Mouse (Mus musculus): ENCODE data around the gene Myf5. TPM values are rescaled to one million over a fixed set of nuclear protein-coding genes. Genes with fewer than 3 reads are reported as not detected.
A peak's percentile ranks its signal among the peaks of the same experiment; 100 is the strongest.

Myf5 gene
- polyA plus RNA-seq (2014; fragmentation: Nextera tagmentation; extraction: Ambion mirVana) = not detected in 2 replicates

DNA sequence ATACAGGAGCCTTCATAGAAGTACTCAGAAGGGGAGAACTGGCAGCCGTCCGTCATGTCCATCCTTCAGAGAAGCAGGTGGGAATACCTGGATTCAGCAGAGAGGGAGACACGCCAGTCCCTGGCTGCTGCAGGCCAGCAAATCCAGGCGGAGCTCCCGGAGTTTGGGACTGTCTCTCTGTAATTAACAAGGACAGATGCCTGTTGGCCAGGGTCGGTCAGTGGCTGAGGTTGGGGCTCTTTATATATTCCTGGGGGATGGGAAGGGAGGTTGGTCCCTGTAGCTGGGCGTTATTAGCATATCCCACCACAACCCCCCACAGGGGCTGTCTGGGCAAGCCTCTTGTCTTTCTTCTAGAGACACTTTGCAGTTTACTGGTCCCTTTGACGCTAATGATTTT lies at the start of gene Myf5:
Myf5 (minus strand) TSS at position 265 of the 400 bp plus-strand sequence.
- Histone ChIP-seq H3K4me1 (ENCODE audit: control insufficient read depth, insufficient read depth, low read length) (no peaks in the 10 kb centered on the region), H3K27me3 (ENCODE audit: control insufficient read depth, insufficient read depth, low read length) (peaks cover 18% of the 10 kb centered on the region; the same call in 1 of the 2 replicates), H3K36me3 (ENCODE audit: control insufficient read depth, insufficient read depth, low read length) (no peaks in the 10 kb centered on the region), H3K9me3 (ENCODE audit: control insufficient read depth, low read length) (no peaks in the 10 kb centered on the region), H3K9ac (ENCODE audit: low read depth, low read length) (no peak within 1 kb of the TSS), H3K27ac (ENCODE audit: low read depth, low read length) (no peak within 1 kb of the TSS), H3K4me2 (replicated peaks; ENCODE audit: low read depth, low read length) (no peak within 1 kb of the TSS), H3K4me3 (ENCODE audit: low read length) (no peak within 1 kb of the TSS)
- no peak for ATAC-seq (ENCODE audit: low FRiP score, low TSS enrichment)
- WGBS = 29% methylated on average over 8 of the region's 8 CpGs

DNA sequence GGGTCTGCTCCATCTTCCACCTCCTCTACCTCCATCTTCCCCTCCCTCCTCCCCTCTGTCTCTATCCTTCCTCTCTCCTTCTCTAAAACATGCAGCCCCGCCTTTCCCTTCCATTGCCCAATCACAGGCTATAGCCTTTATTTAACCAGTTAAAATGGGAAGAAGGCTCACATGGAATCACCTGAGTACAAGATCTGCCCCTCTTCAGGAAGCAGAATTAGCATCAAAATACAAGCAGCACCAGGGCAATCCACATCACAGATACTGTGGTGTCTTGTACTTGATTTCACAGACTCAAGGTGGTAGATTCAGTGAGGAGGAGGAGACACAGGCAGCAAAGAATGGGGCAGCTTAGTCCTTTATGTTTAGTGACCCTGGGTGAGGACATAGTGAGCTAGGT lies 42.8 kb upstream of the Myf5 start:
- no peaks in the 10 kb centered on the region for H3K36me3 ChIP-seq (ENCODE audit: control insufficient read depth, insufficient read depth, low read length)
- H3K27ac ChIP-seq (ENCODE audit: low read depth, low read length) = no peak overlapping the region
- H3K4me2 ChIP-seq (replicated peaks; ENCODE audit: low read depth, low read length) = no peak overlapping the region
- no peaks in the 10 kb centered on the region for H3K27me3 ChIP-seq (ENCODE audit: control insufficient read depth, insufficient read depth, low read length)
- no peak for ATAC-seq (ENCODE audit: low FRiP score, low TSS enrichment)
- H3K4me1 ChIP-seq (ENCODE audit: control insufficient read depth, insufficient read depth, low read length) = no peaks in the 10 kb centered on the region
- no peak overlapping the region for H3K4me3 ChIP-seq (ENCODE audit: low read length)
- H3K9me3 ChIP-seq (ENCODE audit: control insufficient read depth, low read length) = no peaks in the 10 kb centered on the region
- no peak overlapping the region for H3K9ac ChIP-seq (ENCODE audit: low read depth, low read length)
- 80% methylated on average over 1 of the region's 1 CpGs for WGBS

DNA sequence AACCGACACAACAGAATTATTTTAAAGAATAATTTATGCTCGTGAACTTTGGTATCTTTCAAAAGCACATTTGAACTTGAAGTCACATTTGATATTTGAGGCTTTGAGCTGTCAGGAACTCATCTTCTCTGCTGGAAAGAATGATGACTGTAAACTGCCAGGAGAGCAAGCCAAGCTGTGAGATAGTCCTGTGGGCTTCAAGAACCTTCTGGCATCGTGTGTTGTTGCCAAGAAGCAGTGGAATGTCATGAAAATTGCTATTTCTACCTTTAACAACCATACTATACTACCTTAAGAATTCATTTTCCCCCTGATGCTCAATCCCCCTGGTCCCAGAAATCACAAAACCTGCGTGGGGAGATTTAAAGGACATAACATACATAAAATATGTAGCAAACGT lies 33.3 kb upstream of the Myf5 start:
- H3K4me3 ChIP-seq (ENCODE audit: low read length) = no peak overlapping the region
- no peaks in the 10 kb centered on the region for H3K36me3 ChIP-seq (ENCODE audit: control insufficient read depth, insufficient read depth, low read length)
- H3K27ac ChIP-seq (ENCODE audit: low read depth, low read length) = no peak overlapping the region
- no peaks in the 10 kb centered on the region for H3K9me3 ChIP-seq (ENCODE audit: control insufficient read depth, low read length)
- no peak overlapping the region for H3K4me2 ChIP-seq (replicated peaks; ENCODE audit: low read depth, low read length)
- 63% methylated on average over 5 of the region's 5 CpGs for WGBS
- no peaks in the 10 kb centered on the region for H3K4me1 ChIP-seq (ENCODE audit: control insufficient read depth, insufficient read depth, low read length)
- no peak for ATAC-seq (ENCODE audit: low FRiP score, low TSS enrichment)
- H3K9ac ChIP-seq (ENCODE audit: low read depth, low read length) = no peak overlapping the region
- H3K27me3 ChIP-seq (ENCODE audit: control insufficient read depth, insufficient read depth, low read length) = no peaks in the 10 kb centered on the region

DNA sequence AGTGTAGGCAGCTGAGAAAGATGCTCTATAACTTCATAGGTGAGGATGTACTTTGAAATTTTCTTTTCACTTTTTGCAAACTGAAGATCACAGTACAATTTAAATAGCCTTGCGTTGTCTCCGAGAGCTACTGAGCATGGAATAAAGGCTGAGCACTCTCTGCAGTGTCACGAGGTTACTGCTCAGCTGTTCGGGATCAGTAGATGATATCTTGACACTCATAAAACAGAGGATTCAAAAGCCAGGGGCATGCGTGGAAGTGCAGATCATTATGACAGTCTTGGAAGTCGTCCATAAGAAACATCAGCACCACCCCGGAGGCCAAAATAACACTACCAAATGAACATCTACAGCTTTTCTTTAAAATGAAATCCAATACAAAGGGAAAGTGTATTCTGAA lies 30.7 kb upstream of the Myf5 start:
- H3K27ac ChIP-seq (ENCODE audit: low read depth, low read length) = no peak overlapping the region
- H3K9ac ChIP-seq (ENCODE audit: low read depth, low read length) = no peak overlapping the region
- no peaks in the 10 kb centered on the region for H3K36me3 ChIP-seq (ENCODE audit: control insufficient read depth, insufficient read depth, low read length)
- H3K4me2 ChIP-seq (replicated peaks; ENCODE audit: low read depth, low read length) = no peak overlapping the region
- no peaks in the 10 kb centered on the region for H3K27me3 ChIP-seq (ENCODE audit: control insufficient read depth, insufficient read depth, low read length)
- ATAC-seq (ENCODE audit: low FRiP score, low TSS enrichment) = 0 out of 2 replicates have a peak, but pooled peaks have one; percentile 69
- WGBS = 52% methylated on average over 7 of the region's 7 CpGs
- H3K4me3 ChIP-seq (ENCODE audit: low read length) = no peak overlapping the region
- no peaks in the 10 kb centered on the region for H3K4me1 ChIP-seq (ENCODE audit: control insufficient read depth, insufficient read depth, low read length)
- no peaks in the 10 kb centered on the region for H3K9me3 ChIP-seq (ENCODE audit: control insufficient read depth, low read length)

DNA sequence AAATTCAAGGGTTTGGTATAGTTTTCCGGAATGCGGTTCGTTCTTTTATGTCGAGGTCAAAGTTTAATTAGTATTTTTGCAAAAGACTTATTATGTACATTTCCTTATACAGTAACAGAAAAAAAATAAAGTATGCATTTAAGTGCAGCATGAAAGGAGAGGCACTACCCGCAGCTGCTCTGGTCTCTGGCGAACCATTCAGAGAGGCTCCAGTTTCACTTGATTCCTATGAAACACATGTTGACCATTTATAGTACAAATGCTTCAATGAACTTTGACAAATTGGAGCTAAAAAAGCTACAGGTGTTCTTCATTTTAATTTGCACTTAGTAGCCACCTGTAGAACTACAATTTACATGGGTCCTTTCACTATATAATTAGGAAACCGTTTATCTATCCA lies 28.8 kb upstream of the Myf5 start:
- Histone ChIP-seq H3K27me3 (ENCODE audit: control insufficient read depth, insufficient read depth, low read length) (no peaks in the 10 kb centered on the region), H3K36me3 (ENCODE audit: control insufficient read depth, insufficient read depth, low read length) (no peaks in the 10 kb centered on the region), H3K27ac (ENCODE audit: low read depth, low read length) (no peak overlapping the region), H3K4me2 (replicated peaks; ENCODE audit: low read depth, low read length) (no peak overlapping the region), H3K4me3 (ENCODE audit: low read length) (no peak overlapping the region), H3K9ac (ENCODE audit: low read depth, low read length) (no peak overlapping the region), H3K4me1 (ENCODE audit: control insufficient read depth, insufficient read depth, low read length) (no peaks in the 10 kb centered on the region), H3K9me3 (ENCODE audit: control insufficient read depth, low read length) (no peaks in the 10 kb centered on the region)
- ATAC-seq (ENCODE audit: low FRiP score, low TSS enrichment) = no peak
- 71% methylated on average over 7 of the region's 7 CpGs for WGBS

DNA sequence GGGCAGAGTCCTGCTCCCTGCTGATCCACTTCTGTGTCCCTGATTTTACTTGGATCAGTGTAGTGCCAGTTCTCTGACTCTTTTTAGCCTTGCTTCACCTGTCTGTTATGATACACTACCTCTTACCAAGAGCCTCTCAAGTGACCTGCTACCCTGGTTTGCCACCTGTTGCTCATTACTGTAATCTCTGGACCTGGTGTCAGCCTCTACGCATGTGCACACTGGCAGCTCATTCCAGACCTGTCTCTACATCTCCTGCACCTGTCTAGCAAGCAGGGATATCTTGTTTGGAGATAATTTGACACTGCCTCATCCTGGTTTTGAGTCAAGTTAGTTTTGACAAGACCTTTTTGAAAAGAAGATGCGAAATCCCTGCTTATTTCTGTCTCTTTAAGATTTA lies 20.5 kb upstream of the Myf5 start:
- H3K9me3 ChIP-seq (ENCODE audit: control insufficient read depth, low read length) = no peaks in the 10 kb centered on the region
- H3K4me3 ChIP-seq (ENCODE audit: low read length) = no peak overlapping the region
- H3K27ac ChIP-seq (ENCODE audit: low read depth, low read length) = no peak overlapping the region
- 86% methylated on average over 2 of the region's 2 CpGs for WGBS
- no peak overlapping the region for H3K9ac ChIP-seq (ENCODE audit: low read depth, low read length)
- H3K36me3 ChIP-seq (ENCODE audit: control insufficient read depth, insufficient read depth, low read length) = no peaks in the 10 kb centered on the region
- no peak for ATAC-seq (ENCODE audit: low FRiP score, low TSS enrichment)
- no peak overlapping the region for H3K4me2 ChIP-seq (replicated peaks; ENCODE audit: low read depth, low read length)
- H3K4me1 ChIP-seq (ENCODE audit: control insufficient read depth, insufficient read depth, low read length) = no peaks in the 10 kb centered on the region
- no peaks in the 10 kb centered on the region for H3K27me3 ChIP-seq (ENCODE audit: control insufficient read depth, insufficient read depth, low read length)

DNA sequence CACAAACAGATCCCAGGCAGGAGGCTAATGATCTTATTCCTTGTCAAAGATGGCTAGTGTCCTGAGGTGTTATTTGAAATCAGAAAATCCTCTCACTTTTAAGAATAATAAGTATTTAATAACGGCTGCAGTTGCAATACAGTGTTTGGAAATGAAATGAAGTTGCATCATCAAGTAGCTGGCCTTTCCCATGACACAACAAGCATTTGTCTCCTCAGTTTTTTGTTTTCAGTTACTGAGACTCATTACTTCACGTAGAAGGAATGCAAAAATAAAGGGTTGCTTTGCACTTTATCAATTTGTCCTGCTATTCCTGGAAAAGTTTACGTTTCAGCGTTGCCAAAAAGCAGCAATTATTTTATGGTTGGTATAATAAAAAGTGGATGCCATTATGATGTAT lies 17.5 kb upstream of the Myf5 start:
- no peak for ATAC-seq (ENCODE audit: low FRiP score, low TSS enrichment)
- Histone ChIP-seq H3K4me1 (ENCODE audit: control insufficient read depth, insufficient read depth, low read length) (no peaks in the 10 kb centered on the region), H3K36me3 (ENCODE audit: control insufficient read depth, insufficient read depth, low read length) (no peaks in the 10 kb centered on the region), H3K27ac (ENCODE audit: low read depth, low read length) (no peak overlapping the region), H3K9ac (ENCODE audit: low read depth, low read length) (no peak overlapping the region), H3K4me3 (ENCODE audit: low read length) (no peak overlapping the region), H3K9me3 (ENCODE audit: control insufficient read depth, low read length) (no peaks in the 10 kb centered on the region), H3K4me2 (replicated peaks; ENCODE audit: low read depth, low read length) (no peak overlapping the region), H3K27me3 (ENCODE audit: control insufficient read depth, insufficient read depth, low read length) (no peaks in the 10 kb centered on the region)
- WGBS = 76% methylated on average over 4 of the region's 4 CpGs

DNA sequence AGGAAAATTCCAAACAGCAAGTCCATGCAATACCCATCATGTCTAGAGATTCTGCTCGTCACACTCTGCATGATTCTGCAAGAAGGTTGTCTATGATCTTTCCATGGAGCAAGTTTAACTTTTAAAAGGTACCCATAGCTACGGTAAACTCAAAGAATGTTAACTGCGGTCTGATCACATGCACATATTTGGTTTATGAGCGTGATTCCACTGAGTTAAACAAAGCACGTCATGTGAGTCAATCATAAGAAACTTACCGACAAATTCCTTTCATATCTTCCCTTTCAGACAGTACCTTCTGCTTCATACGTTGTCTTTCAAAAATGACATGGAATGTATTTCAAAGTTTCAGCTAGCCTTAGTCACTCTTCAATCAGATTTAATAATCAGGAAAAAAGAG lies 16.3 kb upstream of the Myf5 start:
- no peak for ATAC-seq (ENCODE audit: low FRiP score, low TSS enrichment)
- H3K9ac ChIP-seq (ENCODE audit: low read depth, low read length) = no peak overlapping the region
- 92% methylated on average over 7 of the region's 7 CpGs for WGBS
- no peak overlapping the region for H3K4me3 ChIP-seq (ENCODE audit: low read length)
- H3K27ac ChIP-seq (ENCODE audit: low read depth, low read length) = no peak overlapping the region
- no peak overlapping the region for H3K4me2 ChIP-seq (replicated peaks; ENCODE audit: low read depth, low read length)
- H3K27me3 ChIP-seq (ENCODE audit: control insufficient read depth, insufficient read depth, low read length) = no peaks in the 10 kb centered on the region
- H3K36me3 ChIP-seq (ENCODE audit: control insufficient read depth, insufficient read depth, low read length) = no peaks in the 10 kb centered on the region
- no peaks in the 10 kb centered on the region for H3K9me3 ChIP-seq (ENCODE audit: control insufficient read depth, low read length)
- H3K4me1 ChIP-seq (ENCODE audit: control insufficient read depth, insufficient read depth, low read length) = no peaks in the 10 kb centered on the region

DNA sequence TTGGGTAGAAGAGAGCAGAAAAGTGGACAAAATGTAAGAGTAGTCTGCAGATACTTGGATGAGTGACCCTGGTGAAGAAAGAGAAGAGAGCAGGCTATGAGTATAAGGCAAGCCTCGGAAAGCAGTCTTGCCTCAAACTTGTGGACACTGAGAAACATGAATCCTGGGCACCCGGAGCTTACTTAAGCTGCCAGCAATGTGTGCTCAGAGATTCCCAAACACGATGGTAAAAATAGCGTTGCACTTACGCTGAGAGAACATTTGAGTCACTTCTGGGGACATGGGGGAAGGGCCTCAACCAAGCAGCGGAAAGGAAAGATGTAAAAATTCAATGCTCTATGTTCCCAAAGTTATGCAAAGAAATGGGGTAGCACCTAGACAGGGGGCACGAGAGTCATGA lies 13.7 kb upstream of the Myf5 start:
- 87% methylated on average over 7 of the region's 7 CpGs for WGBS
- no peak overlapping the region for H3K4me3 ChIP-seq (ENCODE audit: low read length)
- no peak overlapping the region for H3K9ac ChIP-seq (ENCODE audit: low read depth, low read length)
- no peaks in the 10 kb centered on the region for H3K36me3 ChIP-seq (ENCODE audit: control insufficient read depth, insufficient read depth, low read length)
- no peaks in the 10 kb centered on the region; the same call in 1 of the 2 replicates for H3K27me3 ChIP-seq (ENCODE audit: control insufficient read depth, insufficient read depth, low read length)
- ATAC-seq (ENCODE audit: low FRiP score, low TSS enrichment) = no peak
- no peak overlapping the region for H3K4me2 ChIP-seq (replicated peaks; ENCODE audit: low read depth, low read length)
- no peaks in the 10 kb centered on the region for H3K4me1 ChIP-seq (ENCODE audit: control insufficient read depth, insufficient read depth, low read length)
- no peak overlapping the region for H3K27ac ChIP-seq (ENCODE audit: low read depth, low read length)
- no peaks in the 10 kb centered on the region for H3K9me3 ChIP-seq (ENCODE audit: control insufficient read depth, low read length)
